9 mouse cellular contexts compared by ENCODE assay signal in genomic region chr4:130570941-130571720, GRCm38 (mm10). TPM values are rescaled to one million over a fixed set of nuclear protein-coding genes. Genes with fewer than 3 reads are reported as not detected.
DNase-seq lines count a peak whose midpoint lies in the region; ATAC-seq and TF ChIP-seq lines count a peak whose summit lies in the region.
"Had no signal": no experiment of that assay in that cellular context is flagged by ENCODE, and none has a peak within 500 bp of the region (broad histone marks: within the 10 kb centered on the region; RNA-seq: fewer than 3 reads in every experiment).

No protein-coding gene starts in this region.

- DNase-seq in brain, embryonic 14.5 days (ENCODE audit: low read depth) = peak; percentile 85
- no peak for DNase-seq in forebrain, embryonic 11.5 days (ENCODE audit: low spot score)
- DNase-seq in hindbrain, postnatal 0 days (ENCODE audit: low spot score) = peak; percentile 58
- no peak for DNase-seq in midbrain, embryonic 10.5 days (ENCODE audit: low spot score)
- no peak for DNase-seq in B cell, adult 2 months
- no peak for DNase-seq in urinary bladder, postnatal 4 days (ENCODE audit: low spot score in 2 of 2)

- no peak for ATAC-seq in forebrain, embryonic 11.5 days (replicated peaks; ENCODE audit: low FRiP score)
- peak; percentile 53; the same call in 1 of the 2 replicates for ATAC-seq in hindbrain, postnatal 0 days
- ATAC-seq in megakaryocyte, adult 5-6 weeks (ENCODE audit: poor library complexity, severe bottlenecking) = no peak
- no peak for ATAC-seq in megakaryocyte progenitor cell, adult 5-6 weeks (replicated peaks; ENCODE audit: poor library complexity)
- ATAC-seq: lung, postnatal 0 days had no signal

- no peak for TF ChIP-seq POLR2A in brain, embryonic 14.5 days (IDR thresholded peaks at IDR 0.05; ENCODE audit: borderline replicate concordance, extremely low read depth, insufficient read depth, insufficient read length, poor library complexity, severe bottlenecking)

- peaks cover 10% of the 10 kb centered on the region for H3K4me1 ChIP-seq in forebrain, embryonic 11.5 days (replicated peaks; ENCODE audit: control insufficient read depth, insufficient read depth, low read length)
- H3K4me1 ChIP-seq in hindbrain, postnatal 0 days (ENCODE audit: insufficient read depth, low read length) = peaks cover 16% of the 10 kb centered on the region; the same call in 1 of the 2 replicates
- peaks cover 48% of the 10 kb centered on the region for H3K4me1 ChIP-seq in midbrain, embryonic 10.5 days

- 46% methylated on average over 10 of the region's 10 CpGs for WGBS in forebrain, embryonic 11.5 days
- 24% methylated on average over 10 of the region's 10 CpGs for whole genome bisulfite sequencing in hindbrain, postnatal 0 days
- 59% methylated on average over 10 of the region's 10 CpGs for WGBS in midbrain, embryonic 10.5 days

- no peaks in the 10 kb centered on the region for H3K9me3 ChIP-seq in forebrain, embryonic 11.5 days (ENCODE audit: control insufficient read depth, low read length)
- no peaks in the 10 kb centered on the region for H3K9me3 ChIP-seq in hindbrain, postnatal 0 days (ENCODE audit: low read length)
- no peaks in the 10 kb centered on the region; the same call in 1 of the 2 replicates for H3K9me3 ChIP-seq in midbrain, embryonic 10.5 days (replicated peaks)

- no peaks in the 10 kb centered on the region; the same call in 1 of the 2 replicates for H3K36me3 ChIP-seq in forebrain, embryonic 11.5 days (ENCODE audit: control insufficient read depth, insufficient read depth, low read length)
- no peaks in the 10 kb centered on the region for H3K36me3 ChIP-seq in hindbrain, postnatal 0 days (ENCODE audit: insufficient read depth, low read length)
- H3K36me3 ChIP-seq in midbrain, embryonic 10.5 days = peaks cover 24% of the 10 kb centered on the region

- H3K27me3 ChIP-seq in forebrain, embryonic 11.5 days (ENCODE audit: control insufficient read depth, insufficient read depth, low read length) = no peaks in the 10 kb centered on the region; the same call in 1 of the 2 replicates
- no peaks in the 10 kb centered on the region for H3K27me3 ChIP-seq in hindbrain, postnatal 0 days (ENCODE audit: insufficient read depth, low read length)
- peaks cover 16% of the 10 kb centered on the region for H3K27me3 ChIP-seq in midbrain, embryonic 10.5 days (ENCODE audit: low read depth, poor library complexity, severe bottlenecking)

- H3K27ac ChIP-seq in forebrain, embryonic 11.5 days (ENCODE audit: low read depth, low read length) = peak overlapping the region; percentile 9; the same call in 1 of the 2 replicates
- peak overlapping the region; percentile 26; the same call in 1 of the 2 replicates for H3K27ac ChIP-seq in hindbrain, postnatal 0 days
- H3K27ac ChIP-seq in midbrain, embryonic 10.5 days (replicated peaks) = peak overlapping the region; percentile 64

- peak overlapping the region; percentile 20; the same call in 1 of the 2 replicates for H3K9ac ChIP-seq in forebrain, embryonic 11.5 days (ENCODE audit: low read length)
- H3K9ac ChIP-seq in hindbrain, postnatal 0 days (replicated peaks; ENCODE audit: low read length) = no peak overlapping the region

- 0 out of 2 replicates have a peak overlapping the region, but pooled peaks have one; percentile 3 for H3K4me3 ChIP-seq in forebrain, embryonic 11.5 days (ENCODE audit: low read depth, low read length)
- no peak overlapping the region for H3K4me3 ChIP-seq in hindbrain, postnatal 0 days (ENCODE audit: low read length)
- peak overlapping the region; percentile 75; the same call in 1 of the 2 replicates for H3K4me3 ChIP-seq in midbrain, embryonic 10.5 days

- no peak for TF ChIP-seq CTCF in brain, embryonic 14.5 days (IDR thresholded peaks at IDR 0.05; ENCODE audit: borderline replicate concordance, extremely low read depth, insufficient read depth, insufficient read length)
- no peak for TF ChIP-seq CTCF in hindbrain, postnatal 0 days (IDR thresholded peaks at IDR 0.05; ENCODE audit: low read depth)

- H3K4me2 ChIP-seq in forebrain, embryonic 11.5 days (ENCODE audit: low read depth, low read length, severe bottlenecking) = peak overlapping the region; percentile 12; the same call in 1 of the 2 replicates
- peak overlapping the region; percentile 78 for H3K4me2 ChIP-seq in hindbrain, postnatal 0 days (ENCODE audit: low read depth, low read length)

RNA-seq across cellular contexts. Expression of gene Nkain1, which starts 2.8 kb away (rescaled TPM):
- 203 and 210 TPM in 2 replicates for polyA plus RNA-seq in brain, embryonic 14.5 days (2012; rRNA removed)
- 12.5 and 18.5 TPM in 2 replicates for polyA plus RNA-seq in forebrain, embryonic 11.5 days (2014; fragmentation: Nextera tagmentation; extraction: Ambion mirVana)
- 313 and 323 TPM in 2 replicates for total RNA-seq in hindbrain, postnatal 0 days (2014; rRNA removed)
- 10.1 and 10.2 TPM in 2 replicates for polyA plus RNA-seq in hindbrain, postnatal 0 days (2015; fragmentation: Nextera tagmentation; extraction: Ambion mirVana)
- 5.1 and 5.9 TPM in 2 replicates for polyA plus RNA-seq in midbrain, embryonic 10.5 days (2016; fragmentation: Nextera tagmentation; extraction: Ambion mirVana)
- not detected in 2 replicates for total RNA-seq in megakaryocyte, adult 5-6 weeks (2015)
- not detected in 2 replicates for total RNA-seq in megakaryocyte, adult 5-6 weeks (2017)
- total RNA-seq in megakaryocyte progenitor cell, adult 5-6 weeks (2015) = 0.17 TPM in 1 of 2 replicates, not detected in the other
- 0.61 TPM in 1 of 2 replicates, not detected in the other for total RNA-seq in megakaryocyte progenitor cell, adult 5-6 weeks (2017)

Comparison
In these comparisons a context has a peak if more than half of its experiments do, and no peak if none do; other contexts are left out.
1. DNase-seq: peak in brain, embryonic 14.5 days (single experiment) and hindbrain, postnatal 0 days (single experiment); none in forebrain, embryonic 11.5 days (single experiment), midbrain, embryonic 10.5 days (single experiment), B cell, adult 2 months (0 of 2) and urinary bladder, postnatal 4 days (0 of 2).
2. H3K27ac ChIP-seq: peak in every context shown above with its lines; median percentile 64 in midbrain, embryonic 10.5 days; 26 in hindbrain, postnatal 0 days; 9 in forebrain, embryonic 11.5 days.
3. RNA of gene Nkain1, which starts 2.8 kb away (polyA plus RNA-seq): 203 to 210 TPM in brain, embryonic 14.5 days; 12.5 to 18.5 TPM in forebrain, embryonic 11.5 days, 10.1 to 10.2 TPM in hindbrain, postnatal 0 days and 5.1 to 5.9 TPM in midbrain, embryonic 10.5 days; every median in the first group is over 10 times any median in the second.